Mouse (Mus musculus): Measurements from ENCODE around the gene Park7.

Gene Park7

DNA sequence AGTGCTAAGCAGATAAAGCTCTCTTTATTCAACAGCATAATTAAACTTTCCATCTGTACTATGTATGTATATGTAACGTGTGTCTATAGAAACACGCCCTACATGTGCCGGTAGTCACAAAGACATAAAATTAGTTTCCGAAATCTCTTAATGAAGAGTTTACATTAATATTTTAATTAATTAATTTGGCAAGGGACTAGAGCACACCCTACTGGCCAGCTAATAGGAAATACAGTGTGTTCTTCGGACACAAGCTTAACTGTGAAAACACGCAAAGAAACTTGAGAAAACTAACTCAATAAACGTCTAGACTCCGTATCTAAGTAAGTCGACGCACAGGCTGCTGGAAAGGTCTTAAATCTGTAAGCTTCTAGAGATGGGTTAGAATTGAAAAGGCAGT lies 64.3 kb downstream of the Park7 start:
- CTCF ChIA-PET, result interaction anchor here (0.6 to 1.5 kb wide), 13 partner anchors 13 to 193 kb away, joined by 3 to 11 read pairs (median 4); no protein-coding TSS in a partner anchor

More for the DNA sequence above, 64.3 kb downstream of the Park7 start:
- POLR2A ChIA-PET, result interaction anchor here in 2 of 4 experiments (0.7 to 1.7 kb wide), 4 partner anchors 10 to 188 kb away, joined by 3 to 5 read pairs (median 4); no protein-coding TSS in a partner anchor

Measured in embryonic stem cell, embryonic (primary cell).